Mouse (Mus musculus) retina, adult 2 months (tissue): ENCODE measurements at regions not wholly inside any gene's neighbourhood (a gene's known extent, or its start where the extent isn't known, plus 50 kb on each side); places are given as distances from the start of the nearest gene placed in this dataset.

Experiments used
- DNase-seq: peaks from one replicate; pipeline ENCODE4 v3.0.0-alpha.2; 2012; ENCODE audit warnings: low read depth, low spot score

- no peak for DNase-seq
Measured at GRCm38 (mm10) chr6:95179993-95180392, 63.0 kb downstream of the Kbtbd8 start.

- DNase-seq: no peak
Measured at GRCm38 (mm10) chr6:95182238-95182637, 65.2 kb downstream of the Kbtbd8 start.

- no peak for DNase-seq
Measured at GRCm38 (mm10) chr6:95185074-95185931, 68.3 kb downstream of the Kbtbd8 start.

GRCm38 (mm10) chr6:95196631-95197030 lies 79.6 kb downstream of the Kbtbd8 start:
- no peak for DNase-seq

- no peak for DNase-seq
Measured at GRCm38 (mm10) chr6:95198611-95199010, 81.6 kb downstream of the Kbtbd8 start.

GRCm38 (mm10) chr6:95202291-95202790 lies 85.3 kb downstream of the Kbtbd8 start:
- DNase-seq: no peak

GRCm38 (mm10) chr6:95202978-95203377 lies 85.9 kb downstream of the Kbtbd8 start:
- no peak for DNase-seq

- DNase-seq: no peak
Measured at GRCm38 (mm10) chr6:95204231-95204630, 87.2 kb downstream of the Kbtbd8 start.

GRCm38 (mm10) chr6:95207063-95207462 lies 90.0 kb downstream of the Kbtbd8 start:
- no peak for DNase-seq

- DNase-seq: no peak
Measured at GRCm38 (mm10) chr6:95217431-95217830, 100.4 kb downstream of the Kbtbd8 start.

- DNase-seq: no peak
Measured at GRCm38 (mm10) chr6:95218830-95219229, 101.8 kb downstream of the Kbtbd8 start.

GRCm38 (mm10) chr6:95223537-95223936 lies 98.4 kb upstream of the Gm10234 start:
- peak; percentile 61 for DNase-seq

GRCm38 (mm10) chr6:95229885-95230284 lies 92.0 kb upstream of the Gm10234 start:
- DNase-seq: no peak

- DNase-seq: no peak
Measured at GRCm38 (mm10) chr6:95234712-95235111, 87.2 kb upstream of the Gm10234 start.

- no peak for DNase-seq
Measured at GRCm38 (mm10) chr6:95243657-95244056, 78.3 kb upstream of the Gm10234 start.

GRCm38 (mm10) chr6:95244911-95245310 lies 77.0 kb upstream of the Gm10234 start:
- DNase-seq: no peak

- DNase-seq: no peak
Measured at GRCm38 (mm10) chr6:95256303-95256702, 65.6 kb upstream of the Gm10234 start.

GRCm38 (mm10) chr6:95261001-95261400 lies 60.9 kb upstream of the Gm10234 start:
- peak; percentile 28 for DNase-seq

- DNase-seq: no peak
Measured at GRCm38 (mm10) chr6:95264011-95264869, 57.7 kb upstream of the Gm10234 start.

GRCm38 (mm10) chr6:95269524-95269923 lies 52.4 kb upstream of the Gm10234 start:
- no peak for DNase-seq
